Mouse (Mus musculus) thymus, adult 2 months (tissue): ENCODE measurements around the gene Sltm.

ENCODE experiments used
- CTCF ChIP-seq: fragments of 200-500 bp; IDR thresholded peaks from 2 replicates; pipeline ENCODE4 v1.5.1; 2012; ENCODE audit warnings: mild to moderate bottlenecking, control low read depth, low read length, moderate library complexity, borderline replicate concordance; ENCODE audit not compliant: control insufficient read depth, poor library complexity, insufficient read depth; ENCODE audit errors: extremely low read depth
- POLR2A ChIP-seq: fragments of 200-500 bp; IDR thresholded peaks from 2 replicates; pipeline ENCODE4 v1.6.1; 2012; ENCODE audit warnings: mild to moderate bottlenecking, low read length, control low read depth, moderate library complexity; ENCODE audit not compliant: control insufficient read depth, poor library complexity, insufficient read depth; ENCODE audit errors: extremely low read depth

GRCm38 (mm10) chr9:70556796-70557195 is 14.2 kb downstream of the Sltm start:
- TF ChIP-seq CTCF, result no peak
- no peak for TF ChIP-seq POLR2A
